Mouse (Mus musculus) MEL (cell line): ENCODE data around the gene Herpud2.

Experiments used
- BHLHE40 ChIP-seq: IDR thresholded peaks from 2 replicates; pipeline ENCODE4 v1.6.1; 2012; ENCODE audit warnings: low read depth, mild to moderate bottlenecking, inconsistent platforms, low read length, improper control_type of control experiment, borderline replicate concordance
- CHD1 ChIP-seq: IDR thresholded peaks from 2 replicates; pipeline ENCODE4 v1.6.1; 2012; ENCODE audit warnings: low read depth, mild to moderate bottlenecking, inconsistent platforms, low read length, improper control_type of control experiment
- CTCF ChIP-seq, 3 experiments: IDR thresholded peaks in 2 of 3; conservative IDR thresholded peaks in 1 of 3; 2 replicates each; pipeline ENCODE4 v1.5.1; 2011 to 2012; ENCODE audit warnings: low read length in 3 of 3, low read depth in 2 of 3, mild to moderate bottlenecking in 2 of 3, improper control_type of control experiment in 1 of 3, inconsistent platforms in 1 of 3, mixed read lengths in 1 of 3, moderate library complexity in 1 of 3; ENCODE audit not compliant: control insufficient read depth in 1 of 3, insufficient read depth in 1 of 3, poor library complexity in 1 of 3, severe bottlenecking in 1 of 3
- E2F4 ChIP-seq: IDR thresholded peaks from 2 replicates; pipeline ENCODE4 v1.6.1; 2011; ENCODE audit warnings: low read depth, low read length, improper control_type of control experiment, borderline replicate concordance
- GATA1 ChIP-seq: IDR thresholded peaks from 2 replicates; pipeline ENCODE4 v1.6.1; 2011; ENCODE audit warnings: low read depth, low read length, improper control_type of control experiment
- JUND ChIP-seq: IDR thresholded peaks from 2 replicates; pipeline ENCODE4 v1.6.1; 2011; ENCODE audit warnings: low read depth, mild to moderate bottlenecking, improper control_type of control experiment, low read length
- KAT2A ChIP-seq: conservative IDR thresholded peaks from 2 replicates; pipeline ENCODE4 v1.6.1; 2012; ENCODE audit warnings: low read depth, low read length, improper control_type of control experiment, inconsistent platforms
- MAFK ChIP-seq: IDR thresholded peaks from 2 replicates; pipeline ENCODE4 v1.6.1; 2011; ENCODE audit warnings: low read depth, mild to moderate bottlenecking, low read length, improper control_type of control experiment, borderline replicate concordance
- TCF12 ChIP-seq: IDR thresholded peaks from 2 replicates; pipeline ENCODE4 v1.6.1; 2014; ENCODE audit warnings: low read depth, mild to moderate bottlenecking, inconsistent platforms, low read length, improper control_type of control experiment, moderate library complexity
- USF1 ChIP-seq: IDR thresholded peaks from 2 replicates; pipeline ENCODE4 v1.6.1; 2014; ENCODE audit warnings: low read depth, mild to moderate bottlenecking, inconsistent platforms, low read length, improper control_type of control experiment, moderate library complexity
- ZMIZ1 ChIP-seq: IDR thresholded peaks from 2 replicates; pipeline ENCODE4 v1.6.1; 2012; ENCODE audit warnings: low read depth, mild to moderate bottlenecking, inconsistent platforms, low read length, improper control_type of control experiment, moderate library complexity

- TF ChIP-seq CTCF (IDR thresholded peaks at IDR 0.05 in 2 of 3, conservative IDR thresholded peaks at IDR 0.05 in 1 of 3; ENCODE audit: control insufficient read depth in 1 of 3, insufficient read depth in 1 of 3, low read depth in 2 of 3, low read length in 3 of 3, poor library complexity in 1 of 3, severe bottlenecking in 1 of 3): no peak
- TF ChIP-seq GATA1: no peak
- TF ChIP-seq USF1: no peak
- no peak for TF ChIP-seq KAT2A
- TF ChIP-seq ZMIZ1: no peak
- no peak for TF ChIP-seq TCF12
- TF ChIP-seq MAFK: no peak
- no peak for TF ChIP-seq E2F4
- no peak for TF ChIP-seq JUND
- no peak for TF ChIP-seq CHD1
- TF ChIP-seq BHLHE40: no peak
Observed at GRCm38 (mm10) chr9:25075977-25076376, 75.6 kb downstream of the Herpud2 start.
